Mouse (Mus musculus) kidney, adult 2 months (tissue): ENCODE measurements around the gene Aebp1. TPM values are rescaled to one million over a fixed set of nuclear protein-coding genes. Genes with fewer than 3 reads are reported as not detected.
"Not testable (repeated sequence)": the region's sequence is repeated elsewhere in the genome, so short reads cannot be mapped to it uniquely, and the experiment has no call there.

Source experiments
- DNase-seq: peaks from one replicate; pipeline ENCODE4 v3.0.0; 2021
- H3K27ac ChIP-seq: fragments of 200-500 bp; 2 replicates; pipeline ENCODE4 v1.5.1; 2012; ENCODE audit warnings: low read depth, low read length, control low read depth, inconsistent platforms; ENCODE audit not compliant: insufficient read depth
- H3K27me3 ChIP-seq: fragments of 200-500 bp; replicated peaks from 2 replicates; pipeline ENCODE4 v1.6.1; 2012; ENCODE audit warnings: mild to moderate bottlenecking, moderate library complexity, low read length, inconsistent platforms; ENCODE audit not compliant: control insufficient read depth, insufficient read depth
- H3K36me3 ChIP-seq: fragments of 200-500 bp; 2 replicates; pipeline ENCODE4 v1.6.1; 2012; ENCODE audit warnings: mild to moderate bottlenecking, moderate library complexity, low read length, inconsistent platforms; ENCODE audit not compliant: control insufficient read depth, insufficient read depth
- H3K4me1 ChIP-seq: fragments of 200-500 bp; 2 replicates; pipeline ENCODE4 v1.6.1; 2011; ENCODE audit warnings: low read length; ENCODE audit not compliant: control insufficient read depth, insufficient read depth
- H3K4me3 ChIP-seq: fragments of 200-500 bp; 2 replicates; pipeline ENCODE4 v1.5.1; 2011; ENCODE audit warnings: mild to moderate bottlenecking, low read depth, low read length, control low read depth; ENCODE audit not compliant: insufficient read depth
- CTCF ChIP-seq: fragments of 200-500 bp; conservative IDR thresholded peaks from 2 replicates; pipeline ENCODE4 v1.5.1; 2011; ENCODE audit warnings: low read depth, mild to moderate bottlenecking, control low read depth, low read length, moderate library complexity, mixed read lengths; ENCODE audit not compliant: insufficient read depth, insufficient read length
- POLR2A ChIP-seq: fragments of 200-500 bp; IDR thresholded peaks from one replicate; pipeline ENCODE4 v1.6.1; 2011; ENCODE audit warnings: low read depth, low read length, control low read depth
- WGBS: fragments of 180-500 bp; shearing (Covaris S2); methylation state at CpG from one replicate; pipeline ENCODE4 v1.1.7; 2018; 5-methylcytosine and 5-hydroxymethylcytosine counted together
- polyA plus RNA-seq: library from polyadenylated mRNA; depleted of rRNA; stranded (reverse); fragments of >200 nt; gene quantifications from 2 replicates; pipeline ENCODE4 v1.2.3, GENCODE M21; 2012

The Aebp1 gene
- polyA plus RNA-seq, 1 experiment = 91.4 TPM

DNA sequence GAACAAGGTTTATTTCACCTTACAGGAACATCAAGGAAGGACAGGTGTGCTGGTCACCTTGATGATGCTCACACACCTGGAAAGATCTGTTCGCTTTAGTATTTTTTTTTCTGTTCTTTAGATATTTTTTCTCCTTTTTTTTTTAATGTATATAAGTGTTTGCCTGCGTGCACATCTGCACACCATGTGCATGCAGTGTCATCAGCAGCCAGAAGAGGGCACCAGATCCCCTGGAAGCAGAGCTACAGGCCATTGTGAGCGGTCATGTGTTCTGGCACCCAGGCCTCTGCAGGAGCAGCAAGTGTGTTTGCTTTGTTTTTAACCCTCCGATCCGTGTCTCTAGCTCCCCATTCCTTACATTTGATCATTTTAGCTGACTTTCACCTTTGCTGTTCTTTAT, 18.2 kb downstream of the Aebp1 start:
- Histone ChIP-seq H3K27ac (no peak overlapping the region), H3K4me3 (no peak overlapping the region), H3K36me3 (no peaks in the 10 kb centered on the region), H3K27me3 (no peaks in the 10 kb centered on the region), H3K4me1 (peaks cover 5% of the 10 kb centered on the region; the same call in 1 of the 2 replicates)
- TF ChIP-seq POLR2A = no peak
- TF ChIP-seq CTCF = peak; percentile 79
- DNase-seq = peak; percentile 66
- 73% methylated on average over 5 of the region's 5 CpGs for WGBS

GRCm38 (mm10) chr11:5882518-5882917, 20.8 kb downstream of the Aebp1 start:
- no peak for DNase-seq
- TF ChIP-seq CTCF (no peak), POLR2A (no peak)
- Histone ChIP-seq H3K27me3 (no peaks in the 10 kb centered on the region), H3K36me3 (no peaks in the 10 kb centered on the region), H3K4me1 (peaks cover 5% of the 10 kb centered on the region; the same call in 1 of the 2 replicates), H3K4me3 (no peak overlapping the region), H3K27ac (no peak overlapping the region)
- WGBS = 70% methylated on average over 8 of the region's 8 CpGs

DNA sequence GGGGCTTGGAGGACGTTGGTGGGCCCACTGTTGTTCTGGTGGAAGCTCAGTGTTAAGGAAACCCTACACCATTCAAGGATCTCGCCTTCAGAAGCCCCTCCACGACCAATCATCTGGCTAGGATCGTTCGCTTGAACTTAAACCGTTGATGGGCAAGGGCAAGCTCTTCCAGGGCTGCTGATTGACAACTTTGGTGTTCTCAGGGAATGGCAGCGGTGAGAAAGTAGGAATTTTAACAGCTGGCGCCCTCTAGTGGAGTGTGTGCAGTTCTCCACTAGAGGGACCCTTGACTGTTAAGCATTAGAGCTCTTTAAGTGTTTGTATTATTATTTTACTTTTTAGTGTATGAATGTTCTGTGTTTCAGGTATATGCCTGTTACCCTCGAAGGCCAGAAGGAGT, 24.4 kb downstream of the Aebp1 start:
- 12% methylated on average over 9 of the region's 9 CpGs for WGBS
- Histone ChIP-seq H3K27me3 (no peaks in the 10 kb centered on the region), H3K27ac (no peak overlapping the region), H3K4me3 (no peak overlapping the region), H3K4me1 (no peaks in the 10 kb centered on the region), H3K36me3 (no peaks in the 10 kb centered on the region)
- peak; percentile 76 for DNase-seq
- TF ChIP-seq POLR2A (no peak), CTCF (peak; percentile 84)

GRCm38 (mm10) chr11:5887250-5887649, 25.5 kb downstream of the Aebp1 start:
- Histone ChIP-seq H3K27me3 (no peaks in the 10 kb centered on the region), H3K4me1 (peaks cover 5% of the 10 kb centered on the region; the same call in 1 of the 2 replicates), H3K27ac (no peak overlapping the region), H3K36me3 (no peaks in the 10 kb centered on the region), H3K4me3 (no peak overlapping the region)
- 78% methylated on average over 5 of the region's 5 CpGs for WGBS
- no peak for DNase-seq
- TF ChIP-seq POLR2A = no peak
- TF ChIP-seq CTCF = no peak

DNA sequence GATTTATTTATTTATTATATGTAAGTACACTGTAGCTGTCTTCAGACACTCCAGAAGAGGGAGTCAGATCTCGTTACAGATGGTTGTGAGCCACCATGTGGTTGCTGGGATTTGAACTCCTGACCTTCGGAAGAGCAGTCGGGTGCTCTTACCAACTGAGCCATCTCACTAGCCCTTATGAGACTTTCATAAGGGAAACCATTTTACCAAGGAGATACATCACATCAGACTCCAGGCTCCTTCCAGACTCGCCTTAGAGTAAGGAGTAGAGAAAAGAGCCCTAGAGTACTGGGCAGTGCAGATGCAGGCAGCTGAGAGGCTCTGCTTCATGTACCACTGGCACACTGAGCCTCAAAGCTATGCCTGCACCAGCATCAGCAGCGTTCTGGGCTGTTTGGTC, 26.8 kb downstream of the Aebp1 start:
- 62% methylated on average over 5 of the region's 5 CpGs for WGBS
- DNase-seq, H3K36me3 ChIP-seq: not testable (repeated sequence)

DNA sequence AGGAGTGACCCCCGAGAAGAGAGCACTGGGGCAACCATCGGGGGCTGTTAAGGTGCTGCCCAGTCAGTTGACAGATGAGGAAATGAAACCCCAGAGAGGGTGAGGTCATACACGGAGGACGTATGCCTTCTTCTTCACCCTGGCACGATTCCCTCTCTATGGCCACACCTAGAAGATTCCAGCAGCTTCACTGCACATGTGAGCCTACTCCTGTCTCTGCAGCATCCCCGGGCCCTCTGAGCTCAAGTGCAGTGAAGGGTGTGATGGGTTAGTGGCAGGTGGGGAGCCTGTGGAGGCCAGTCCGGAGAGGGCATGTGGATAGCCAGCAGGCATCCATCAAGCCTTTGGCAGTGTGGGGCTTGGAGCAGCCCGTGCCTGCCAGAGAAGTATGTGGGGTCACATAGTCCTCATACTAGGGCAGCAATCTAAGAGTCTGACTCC, 30.4 kb downstream of the Aebp1 start:
- TF ChIP-seq CTCF = no peak
- TF ChIP-seq POLR2A = no peak
- no peak overlapping the region for H3K4me3 ChIP-seq
- 24% methylated on average over 8 of the region's 8 CpGs for WGBS
- no peak overlapping the region for H3K27ac ChIP-seq
- peak; percentile 43 for DNase-seq
- H3K27me3 ChIP-seq = no peaks in the 10 kb centered on the region
- H3K36me3 ChIP-seq = no peaks in the 10 kb centered on the region
- peaks cover 5% of the 10 kb centered on the region; the same call in 1 of the 2 replicates for H3K4me1 ChIP-seq

More for the DNA sequence above, 26.8 kb downstream of the Aebp1 start:
- H3K4me1 ChIP-seq, H3K27me3 ChIP-seq, H3K4me3 ChIP-seq, H3K27ac ChIP-seq: not testable (repeated sequence)

DNA sequence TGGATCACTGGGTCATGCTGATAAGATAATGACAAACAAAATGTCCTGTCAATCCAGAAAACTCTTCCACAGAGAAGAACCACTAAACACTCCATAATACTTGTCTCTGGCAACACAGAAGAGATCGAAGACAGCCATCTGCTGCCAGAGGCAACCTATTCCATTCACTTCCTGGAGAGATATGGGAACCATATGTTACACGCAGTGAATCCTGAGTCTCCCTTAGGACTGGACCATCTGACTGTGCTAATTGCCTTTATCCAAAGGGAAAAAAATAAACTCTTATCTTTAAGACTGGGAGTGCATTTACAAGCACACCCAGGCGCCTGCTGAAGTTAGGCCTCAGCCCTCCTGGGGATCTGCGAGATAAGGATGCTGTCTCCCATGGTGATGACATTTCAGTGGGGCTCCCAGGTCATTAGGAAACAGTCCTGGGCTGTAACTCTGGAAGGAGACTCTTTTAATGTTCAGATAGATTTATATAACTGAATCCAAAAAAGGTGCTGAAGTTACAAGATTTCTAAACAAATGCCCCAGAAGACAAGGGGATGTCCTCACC, 31.1 kb downstream of the Aebp1 start:
- no peak for DNase-seq
- Histone ChIP-seq H3K36me3 (no peaks in the 10 kb centered on the region), H3K4me1 (peaks cover 5% of the 10 kb centered on the region; the same call in 1 of the 2 replicates), H3K27ac (no peak overlapping the region; the same call in 1 of the 2 replicates), H3K4me3 (no peak overlapping the region), H3K27me3 (no peaks in the 10 kb centered on the region)
- no peak for TF ChIP-seq POLR2A
- TF ChIP-seq CTCF = no peak
- WGBS = 71% methylated on average over 4 of the region's 4 CpGs

DNA sequence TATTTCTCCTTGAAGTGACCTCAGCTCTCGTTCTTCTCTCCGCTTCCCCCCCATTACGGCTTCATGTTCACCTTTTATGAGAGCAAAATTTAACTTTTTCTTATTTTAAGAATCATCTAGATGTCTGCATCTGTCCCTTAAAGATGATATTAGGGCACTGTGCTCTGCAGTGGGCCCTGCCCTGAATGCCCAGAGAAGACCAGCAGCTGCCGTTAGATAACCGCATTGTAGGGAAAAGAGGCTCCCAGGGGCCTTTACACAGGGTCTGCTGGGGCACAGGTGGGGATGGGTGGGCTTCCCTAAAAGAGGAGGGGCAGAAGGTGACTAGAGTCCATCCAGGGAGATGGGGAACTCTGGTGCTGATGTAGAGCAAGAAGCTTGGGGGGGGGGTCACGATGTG, 32.1 kb downstream of the Aebp1 start:
- TF ChIP-seq POLR2A (no peak), CTCF (no peak)
- Histone ChIP-seq H3K4me1 (peaks cover 5% of the 10 kb centered on the region; the same call in 1 of the 2 replicates), H3K4me3 (no peak overlapping the region), H3K27me3 (no peaks in the 10 kb centered on the region), H3K27ac (no peak overlapping the region), H3K36me3 (no peaks in the 10 kb centered on the region)
- WGBS = 87% methylated on average over 6 of the region's 6 CpGs
- no peak for DNase-seq
